In genomic region chr12:30006586-30006985, GRCm38 (mm10) we compare ENCODE assay signal across 23 mouse cellular contexts.
"Had no signal": no experiment of that assay in that cellular context is flagged by ENCODE, and none has a peak within 500 bp of the region (broad histone marks: within the 10 kb centered on the region; RNA-seq: fewer than 3 reads in every experiment).

No protein-coding gene starts in this region.

- H3K27me3 ChIP-seq: heart, embryonic 12.5 days; hindbrain, embryonic 12.5 days; intestine, embryonic 15.5 days; limb, embryonic 12.5 days had no signal

- H3K27ac ChIP-seq: heart, embryonic 10.5 days; hindbrain, embryonic 10.5 days; hindbrain, embryonic 12.5 days; hindbrain, embryonic 14.5 days; intestine, embryonic 15.5 days; kidney, postnatal 0 days; layer of hippocampus, adult 2 months; left cerebral cortex, adult 2 months; limb, embryonic 10.5 days; limb, embryonic 12.5 days had no signal

- H3K9ac ChIP-seq: forebrain, postnatal 0 days; heart, embryonic 12.5 days; hindbrain, embryonic 12.5 days; hindbrain, embryonic 14.5 days; intestine, embryonic 15.5 days; limb, embryonic 12.5 days had no signal

- H3K9me3 ChIP-seq: heart, embryonic 10.5 days; heart, embryonic 12.5 days; hindbrain, embryonic 10.5 days; hindbrain, embryonic 12.5 days; intestine, embryonic 15.5 days; limb, embryonic 10.5 days; limb, embryonic 12.5 days had no signal

- H3K4me1 ChIP-seq: heart, embryonic 10.5 days; heart, embryonic 12.5 days; hindbrain, embryonic 10.5 days; intestine, embryonic 15.5 days; limb, embryonic 10.5 days; limb, embryonic 12.5 days had no signal

- H3K4me3 ChIP-seq: heart, embryonic 10.5 days; heart, embryonic 12.5 days; hindbrain, embryonic 10.5 days; hindbrain, embryonic 12.5 days; intestine, embryonic 15.5 days; layer of hippocampus, adult 2 months; left cerebral cortex, adult 2 months; limb, embryonic 10.5 days; limb, embryonic 12.5 days had no signal

- ATAC-seq: forebrain, postnatal 0 days; hindbrain, embryonic 16.5 days; inflammation-experienced regulatory T-cells, adult 6 months; intestine, embryonic 15.5 days; intestine, postnatal 0 days had no signal

- DNase-seq: forebrain, postnatal 0 days; gastrocnemius, postnatal 25 days; heart, adult 18-20 months; heart, postnatal 10 days; heart, postnatal 4 days; kidney, postnatal 14 days; kidney, postnatal 4 days; liver had no signal

- H3K4me2 ChIP-seq: heart, embryonic 12.5 days; hindbrain, embryonic 12.5 days; hindbrain, embryonic 14.5 days; intestine, embryonic 15.5 days; limb, embryonic 12.5 days; liver, embryonic 11.5 days had no signal
